Mouse (Mus musculus) myocyte (in vitro differentiated cells): ENCODE data around the gene Qsox2. TPM values are rescaled to one million over a fixed set of nuclear protein-coding genes. Genes with fewer than 3 reads are reported as not detected.

Source experiments
- H3K27me3 ChIP-seq: one replicate; pipeline ENCODE4 v1.6.1; 2011; ENCODE audit not compliant: control insufficient read depth, insufficient read depth, insufficient read length
- H3K36me3 ChIP-seq: one replicate; pipeline ENCODE4 v1.6.1; 2011; ENCODE audit not compliant: control insufficient read depth, insufficient read depth
- H3K4me2 ChIP-seq: one replicate; pipeline ENCODE4 v1.6.1; 2011; ENCODE audit warnings: low read depth, control low read depth
- H3K4me3 ChIP-seq: one replicate; pipeline ENCODE4 v1.5.1; 2011; ENCODE audit warnings: mild to moderate bottlenecking, control low read depth, moderate library complexity
- H3K79me2 ChIP-seq: one replicate; pipeline ENCODE4 v1.6.1; 2011; ENCODE audit not compliant: control insufficient read depth, insufficient read depth
- H3ac ChIP-seq: one replicate; pipeline ENCODE4 v1.6.1; 2011; ENCODE audit not compliant: control insufficient read depth, insufficient read length
- CEBPB ChIP-seq: IDR thresholded peaks from 2 replicates; pipeline ENCODE4 v1.6.1; 2011; ENCODE audit warnings: mild to moderate bottlenecking, moderate library complexity; ENCODE audit not compliant: poor library complexity, insufficient read depth, severe bottlenecking
- E2F4 ChIP-seq: IDR thresholded peaks from one replicate; pipeline ENCODE4 v1.6.1; 2011; ENCODE audit warnings: mild to moderate bottlenecking, control low read depth, moderate library complexity; ENCODE audit not compliant: insufficient read depth
- MAX ChIP-seq: IDR thresholded peaks from one replicate; pipeline ENCODE4 v1.6.1; 2011; ENCODE audit warnings: low read depth, mild to moderate bottlenecking, control low read depth
- MYOD1 ChIP-seq, 3 experiments: IDR thresholded peaks; one replicate each; pipeline ENCODE4 v1.6.1; 2011; ENCODE audit warnings: control low read depth in 2 of 3, low read depth in 2 of 3, mild to moderate bottlenecking in 2 of 3, moderate library complexity in 1 of 3; ENCODE audit not compliant: insufficient read length in 2 of 3, control insufficient read depth in 1 of 3
- MYOG ChIP-seq, 3 experiments: IDR thresholded peaks; one replicate each; pipeline ENCODE4 v1.6.1; 2011; ENCODE audit warnings: control low read depth in 2 of 3, low read depth in 2 of 3, mild to moderate bottlenecking in 2 of 3; ENCODE audit not compliant: insufficient read length in 2 of 3, control insufficient read depth in 1 of 3, insufficient read depth in 1 of 3
- POLR2A ChIP-seq: IDR thresholded peaks from one replicate; pipeline ENCODE4 v1.6.1; 2011; ENCODE audit warnings: low read depth, mild to moderate bottlenecking, control low read depth, moderate library complexity; ENCODE audit not compliant: insufficient read length
- POLR2AphosphoS2 ChIP-seq: IDR thresholded peaks from one replicate; pipeline ENCODE4 v1.6.1; 2011; ENCODE audit warnings: low read depth, control low read depth; ENCODE audit not compliant: insufficient read length
- REST ChIP-seq: IDR thresholded peaks from one replicate; pipeline ENCODE4 v1.6.1; 2011; ENCODE audit warnings: mild to moderate bottlenecking, control low read depth, moderate library complexity; ENCODE audit not compliant: insufficient read depth, insufficient read length
- SRF ChIP-seq: IDR thresholded peaks from one replicate; pipeline ENCODE4 v1.6.1; 2011; ENCODE audit warnings: low read depth; ENCODE audit not compliant: control insufficient read depth, insufficient read length
- TCF12 ChIP-seq: IDR thresholded peaks from one replicate; pipeline ENCODE4 v1.6.1; 2011; ENCODE audit warnings: mild to moderate bottlenecking, control low read depth; ENCODE audit not compliant: poor library complexity, insufficient read depth, severe bottlenecking
- TCF3 ChIP-seq: IDR thresholded peaks from one replicate; pipeline ENCODE4 v1.6.1; 2011; ENCODE audit warnings: low read depth, control low read depth; ENCODE audit not compliant: insufficient read length
- USF1 ChIP-seq: IDR thresholded peaks from one replicate; pipeline ENCODE4 v1.6.1; 2011; ENCODE audit warnings: low read depth, mild to moderate bottlenecking, control low read depth, moderate library complexity
- polyA plus RNA-seq: library from polyadenylated mRNA; unstranded; fragments of >200 nt; fragmentation: generic; extraction: Trizol; gene quantifications from one replicate; pipeline ENCODE4 v1.2.1, GENCODE M21; 2012; ENCODE audit warnings: missing spikeins

Qsox2 gene
- 13.7 TPM for polyA plus RNA-seq

GRCm38 (mm10) chr2:26237290-26237782, at the start of gene Qsox2:
Gene Qsox2, minus strand, starts transcription at chr2:26237525.
- H3K4me2 ChIP-seq, result peak within 1 kb of the TSS; percentile 95

GRCm38 (mm10) chr2:26286391-26286790, 49.1 kb upstream of the Qsox2 start:
- TF ChIP-seq TCF12, result no peak
- no peak for TF ChIP-seq POLR2A
- TF ChIP-seq SRF, result no peak
- no peak for TF ChIP-seq TCF3
- no peak for TF ChIP-seq E2F4
- no peak for TF ChIP-seq MAX
- no peak for TF ChIP-seq MYOD1 (IDR thresholded peaks at IDR 0.05; ENCODE audit: control insufficient read depth in 1 of 3, insufficient read length in 2 of 3, low read depth in 2 of 3)
- no peak for TF ChIP-seq POLR2AphosphoS2
- TF ChIP-seq USF1, result no peak
- TF ChIP-seq CEBPB, result no peak
- no peak for TF ChIP-seq REST
- TF ChIP-seq MYOG (IDR thresholded peaks at IDR 0.05; ENCODE audit: control insufficient read depth in 1 of 3, insufficient read depth in 1 of 3, insufficient read length in 2 of 3, low read depth in 2 of 3), result no peak
- Histone ChIP-seq H3K36me3 (no peaks in the 10 kb centered on the region), H3K27me3 (peaks cover 54% of the 10 kb centered on the region), H3ac (no peak overlapping the region), H3K4me3 (no peak overlapping the region), H3K4me2 (no peak overlapping the region), H3K79me2 (no peaks in the 10 kb centered on the region)

More at GRCm38 (mm10) chr2:26237290-26237782, at the start of gene Qsox2:
- TF ChIP-seq E2F4, result no peak
- TF ChIP-seq POLR2AphosphoS2, result peak; percentile 77
- TF ChIP-seq SRF, result peak; percentile 34
- TF ChIP-seq USF1, result peak; percentile 84
- peak; percentile 86 for TF ChIP-seq POLR2A
- Histone ChIP-seq H3K27me3 (peaks cover 6% of the 10 kb centered on the region), H3K4me3 (peak within 1 kb of the TSS; percentile 35), H3ac (peak within 1 kb of the TSS; percentile 93), H3K36me3 (no peaks in the 10 kb centered on the region), H3K79me2 (no peaks in the 10 kb centered on the region)

DNA sequence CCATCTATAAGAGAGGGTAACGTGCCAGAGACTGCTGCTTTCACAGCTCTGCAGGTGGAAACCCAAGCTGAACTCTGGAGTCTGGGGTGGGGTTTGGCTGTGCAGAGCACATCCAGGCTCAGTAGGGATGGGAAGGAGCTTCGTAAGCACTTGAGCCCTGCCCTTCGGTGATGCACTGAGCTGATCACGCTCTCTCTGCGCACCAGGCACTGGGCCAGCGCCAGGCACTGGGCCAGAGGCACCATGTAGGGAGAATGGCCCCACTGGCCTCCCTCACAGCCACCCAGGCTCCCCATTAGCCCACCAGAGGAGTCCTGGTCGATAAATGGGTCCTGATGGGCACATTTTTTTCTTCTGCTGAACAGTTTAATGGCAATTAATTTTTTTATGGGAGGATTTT, 48.5 kb upstream of the Qsox2 start:
- no peak overlapping the region for H3K4me3 ChIP-seq
- H3K27me3 ChIP-seq, result peaks cover 59% of the 10 kb centered on the region
- H3K79me2 ChIP-seq, result no peaks in the 10 kb centered on the region
- no peaks in the 10 kb centered on the region for H3K36me3 ChIP-seq
- no peak overlapping the region for H3ac ChIP-seq
- H3K4me2 ChIP-seq, result no peak overlapping the region
- TF ChIP-seq E2F4 (no peak), POLR2AphosphoS2 (no peak), MYOG (IDR thresholded peaks at IDR 0.05; ENCODE audit: control insufficient read depth in 1 of 3, insufficient read depth in 1 of 3, insufficient read length in 2 of 3, low read depth in 2 of 3) (no peak)

- no peak overlapping the region for H3K4me2 ChIP-seq
- H3K36me3 ChIP-seq, result no peaks in the 10 kb centered on the region
- H3K27me3 ChIP-seq, result peaks cover 75% of the 10 kb centered on the region
- no peaks in the 10 kb centered on the region for H3K79me2 ChIP-seq
- no peak overlapping the region for H3ac ChIP-seq
- no peak for TF ChIP-seq MYOG (IDR thresholded peaks at IDR 0.05; ENCODE audit: control insufficient read depth in 1 of 3, insufficient read depth in 1 of 3, insufficient read length in 2 of 3, low read depth in 2 of 3)
- no peak for TF ChIP-seq POLR2AphosphoS2
- TF ChIP-seq CEBPB, result no peak
- no peak for TF ChIP-seq POLR2A
- no peak for TF ChIP-seq TCF3
- TF ChIP-seq E2F4, result no peak
- TF ChIP-seq REST, result no peak
- TF ChIP-seq MAX, result no peak
- TF ChIP-seq SRF, result no peak
- no peak for TF ChIP-seq MYOD1 (IDR thresholded peaks at IDR 0.05; ENCODE audit: control insufficient read depth in 1 of 3, insufficient read length in 2 of 3, low read depth in 2 of 3)
- TF ChIP-seq USF1, result no peak
- no peak for TF ChIP-seq TCF12
- H3K4me3 ChIP-seq, result no peak overlapping the region
These were observed 43.3 kb upstream of the Qsox2 start for GRCm38 (mm10) chr2:26280594-26280993.

GRCm38 (mm10) chr2:26279712-26280111, 42.4 kb upstream of the Qsox2 start:
- Histone ChIP-seq H3K27me3 (peaks cover 83% of the 10 kb centered on the region), H3K4me2 (no peak overlapping the region), H3ac (no peak overlapping the region), H3K4me3 (no peak overlapping the region), H3K79me2 (no peaks in the 10 kb centered on the region), H3K36me3 (no peaks in the 10 kb centered on the region)
- no peak for TF ChIP-seq POLR2AphosphoS2
- no peak for TF ChIP-seq USF1
- TF ChIP-seq POLR2A, result no peak
- no peak for TF ChIP-seq REST
- TF ChIP-seq MAX, result no peak
- no peak for TF ChIP-seq TCF12
- no peak for TF ChIP-seq SRF
- TF ChIP-seq MYOD1 (IDR thresholded peaks at IDR 0.05; ENCODE audit: control insufficient read depth in 1 of 3, insufficient read length in 2 of 3, low read depth in 2 of 3), result no peak
- TF ChIP-seq CEBPB, result no peak
